Mouse (Mus musculus): Measurements from ENCODE around the gene Prrt1.

The Prrt1 gene

DNA sequence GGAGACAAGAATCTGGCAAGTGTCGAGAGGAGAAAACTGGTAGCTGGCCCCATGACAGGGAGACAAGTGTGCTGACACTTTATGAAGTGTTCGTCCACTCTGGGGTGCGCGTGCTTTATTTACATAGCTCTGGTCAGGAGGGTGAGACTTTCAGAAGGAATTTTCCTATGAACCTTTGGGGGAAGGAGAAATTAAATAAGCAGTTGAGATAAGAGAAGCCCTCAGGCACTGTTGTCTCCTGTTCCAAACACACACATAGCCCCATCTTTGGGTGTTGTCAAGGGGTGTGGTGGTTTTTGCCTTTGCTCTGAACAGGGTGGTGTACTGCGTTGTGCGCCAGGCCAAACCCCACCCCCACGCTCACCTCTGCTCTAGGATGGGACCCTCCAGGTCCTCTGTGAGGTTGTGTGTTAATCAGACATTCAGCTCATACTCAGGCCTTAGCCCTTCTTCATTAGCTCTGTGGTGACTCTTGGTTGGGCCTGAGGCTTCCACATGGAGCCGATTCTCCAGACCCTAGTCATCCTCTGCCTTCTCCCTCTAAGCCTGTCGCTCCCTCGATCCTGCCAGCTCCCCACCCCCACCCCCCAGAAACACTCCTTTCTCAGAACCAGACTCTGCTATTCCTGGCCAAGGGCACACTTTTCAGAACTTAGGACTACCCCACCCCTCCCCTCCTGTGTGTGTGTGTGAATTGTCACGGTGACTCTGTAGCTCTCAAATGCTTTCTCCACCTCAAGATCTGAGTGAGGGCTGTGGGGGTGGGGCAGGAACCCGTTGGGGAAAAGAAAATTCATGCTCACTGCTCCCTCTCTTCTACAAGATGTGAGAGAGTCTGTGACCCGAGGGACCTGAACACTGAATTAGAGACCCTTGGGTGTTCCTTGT, 46.1 kb downstream of the Prrt1 start:
- no peak for DNase-seq

DNA sequence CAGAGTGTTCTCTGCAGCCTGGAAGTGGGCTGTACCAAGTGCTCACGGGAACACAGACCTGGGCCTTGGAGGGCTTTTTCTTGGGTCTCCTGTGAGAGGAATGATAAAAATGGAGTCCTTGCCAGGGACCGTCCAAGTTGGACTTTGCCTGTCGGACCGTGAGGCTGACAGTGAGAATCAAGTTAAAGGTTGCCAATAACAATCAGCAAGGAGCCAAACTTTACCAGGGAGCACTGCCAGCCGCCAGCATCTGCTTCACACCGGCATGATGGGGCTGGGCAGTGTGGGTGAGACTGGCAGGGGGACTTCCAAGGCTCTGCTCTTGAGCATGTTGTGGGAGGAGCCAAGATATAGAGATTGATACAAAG, 46.7 kb downstream of the Prrt1 start:
- DNase-seq: no peak

DNA sequence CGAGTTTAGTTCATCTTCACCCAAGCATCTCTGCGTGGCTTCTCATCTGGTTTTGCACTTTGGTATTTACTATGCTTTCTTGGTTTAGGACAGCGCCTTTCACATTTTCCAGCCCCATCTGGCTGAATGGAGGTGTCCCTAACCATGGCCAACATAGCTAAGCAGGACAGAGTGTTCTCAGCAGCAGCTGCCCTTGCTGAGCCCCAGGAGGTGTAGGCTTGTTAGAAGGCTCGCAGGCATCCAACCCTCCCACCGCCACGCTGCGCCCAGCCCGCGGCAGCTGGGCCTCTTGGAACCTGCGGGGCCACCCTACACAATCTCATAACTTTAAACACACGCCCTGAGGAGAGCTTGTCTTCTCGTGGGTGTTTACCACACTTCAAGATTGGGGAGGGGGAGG, 47.3 kb downstream of the Prrt1 start:
- DNase-seq: no peak

DNA sequence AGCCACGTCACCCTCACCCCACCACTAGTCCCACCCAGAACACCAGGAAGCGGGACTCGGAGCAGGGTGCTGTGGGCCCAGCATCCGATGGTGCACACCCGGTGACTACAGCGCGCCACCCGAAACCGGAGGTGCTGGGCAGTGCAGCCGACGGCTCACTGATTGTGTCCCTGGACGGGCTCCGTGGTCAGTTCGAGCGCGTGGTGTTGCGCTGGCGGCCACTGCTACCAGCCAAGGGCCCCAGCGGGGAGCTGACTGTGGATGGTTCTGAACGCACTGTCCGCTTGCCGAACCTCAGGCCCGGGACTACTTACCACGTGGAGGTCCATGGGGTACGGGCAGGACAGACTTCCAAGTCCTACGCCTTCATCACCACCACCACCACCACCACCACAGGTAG, 50.9 kb downstream of the Prrt1 start:
- no peak for DNase-seq

DNA sequence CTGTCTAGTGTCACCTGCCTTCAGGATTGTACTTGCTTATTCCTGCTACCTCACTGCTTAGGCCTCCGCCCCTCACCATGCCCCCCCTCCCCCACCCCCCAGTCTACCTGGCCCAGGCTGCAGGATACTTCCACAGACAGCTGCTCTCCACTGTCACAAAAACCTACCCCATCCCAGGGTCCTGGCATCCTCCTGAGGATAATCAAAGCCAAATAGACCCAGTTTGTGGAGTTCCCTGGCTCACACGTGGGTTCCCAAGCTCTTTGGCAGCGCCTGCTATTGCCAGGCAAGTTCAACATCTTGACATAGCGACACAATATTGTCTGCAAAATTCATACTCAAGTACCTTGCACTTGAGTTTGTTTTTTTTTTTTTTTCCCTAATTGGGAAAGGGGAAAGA, 51.3 kb downstream of the Prrt1 start:
- DNase-seq: no peak

DNA sequence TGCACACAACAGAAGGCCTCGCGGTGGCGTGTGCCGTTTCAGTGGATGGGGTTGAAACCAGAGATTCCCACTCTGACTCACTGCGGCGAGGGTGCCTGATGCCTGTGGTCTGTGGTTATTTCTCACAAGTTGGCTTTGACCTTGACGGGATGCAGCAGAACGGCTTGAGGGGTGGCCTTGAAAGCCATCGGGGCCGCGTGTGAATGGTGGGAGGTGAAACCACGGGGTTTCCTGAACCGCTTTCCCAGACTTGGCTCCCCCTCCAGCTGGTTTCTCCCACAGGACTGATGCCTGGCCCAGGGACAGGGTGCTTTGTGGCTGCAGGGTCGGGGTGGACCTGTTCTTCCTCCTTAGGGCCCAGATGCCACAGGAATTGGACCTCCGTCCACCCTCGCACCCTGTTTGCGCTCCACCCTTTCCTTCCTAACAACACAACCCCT, 51.8 kb downstream of the Prrt1 start:
- no peak for DNase-seq

DNA sequence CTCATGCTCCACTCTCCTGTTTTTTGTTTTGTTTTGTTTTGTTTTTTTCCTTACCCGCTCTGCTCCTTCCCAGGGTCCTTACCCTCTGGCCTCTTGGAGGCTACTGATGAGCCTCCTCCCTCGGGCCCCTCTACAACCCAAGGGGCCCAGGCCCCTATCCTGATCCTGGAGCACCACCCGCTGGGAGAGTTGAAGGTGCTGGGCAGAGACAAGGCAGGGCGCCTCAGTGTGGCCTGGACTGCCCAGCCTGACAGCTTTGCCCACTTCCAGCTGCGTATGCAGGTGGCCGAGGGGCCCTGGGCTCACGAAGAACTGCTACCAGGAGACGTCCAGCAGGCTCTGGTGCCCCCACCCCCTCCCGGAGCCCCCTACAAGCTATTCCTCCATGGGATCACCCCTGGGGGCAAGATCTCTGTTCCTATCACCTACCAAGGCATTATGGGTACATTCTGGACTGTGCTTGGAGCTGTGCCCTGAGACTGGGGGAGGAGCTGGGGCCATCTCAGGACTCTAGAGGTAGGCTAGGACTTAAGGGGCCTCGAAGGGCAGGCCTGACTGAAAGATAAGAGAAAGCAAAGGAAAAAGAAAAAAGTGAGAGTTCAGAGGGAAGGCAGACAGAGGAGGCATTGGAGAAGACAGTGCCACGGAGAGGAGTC, 52.7 kb downstream of the Prrt1 start:
- no peak for DNase-seq
